Mouse (Mus musculus) large intestine, adult 2 months (tissue): ENCODE results near the gene Rps6ka4. TPM values are rescaled to one million over a fixed set of nuclear protein-coding genes. Genes with fewer than 3 reads are reported as not detected.

Source experiments
- DNase-seq: peaks from one replicate; pipeline ENCODE4 v3.0.0-alpha.2; 2012; ENCODE audit warnings: low read depth, low spot score
- WGBS: fragments of 180-500 bp; shearing (Covaris S2); methylation state at CpG from one replicate; pipeline ENCODE4 v1.1.7; 2018; 5-methylcytosine and 5-hydroxymethylcytosine counted together
- polyA plus RNA-seq: library from polyadenylated mRNA; depleted of rRNA; stranded (reverse); fragments of >200 nt; gene quantifications from 2 replicates; pipeline ENCODE4 v1.2.3, GENCODE M21; 2012; rRNA removed

The Rps6ka4 gene
- 25.1 and 30.9 TPM in 2 replicates for polyA plus RNA-seq

DNA sequence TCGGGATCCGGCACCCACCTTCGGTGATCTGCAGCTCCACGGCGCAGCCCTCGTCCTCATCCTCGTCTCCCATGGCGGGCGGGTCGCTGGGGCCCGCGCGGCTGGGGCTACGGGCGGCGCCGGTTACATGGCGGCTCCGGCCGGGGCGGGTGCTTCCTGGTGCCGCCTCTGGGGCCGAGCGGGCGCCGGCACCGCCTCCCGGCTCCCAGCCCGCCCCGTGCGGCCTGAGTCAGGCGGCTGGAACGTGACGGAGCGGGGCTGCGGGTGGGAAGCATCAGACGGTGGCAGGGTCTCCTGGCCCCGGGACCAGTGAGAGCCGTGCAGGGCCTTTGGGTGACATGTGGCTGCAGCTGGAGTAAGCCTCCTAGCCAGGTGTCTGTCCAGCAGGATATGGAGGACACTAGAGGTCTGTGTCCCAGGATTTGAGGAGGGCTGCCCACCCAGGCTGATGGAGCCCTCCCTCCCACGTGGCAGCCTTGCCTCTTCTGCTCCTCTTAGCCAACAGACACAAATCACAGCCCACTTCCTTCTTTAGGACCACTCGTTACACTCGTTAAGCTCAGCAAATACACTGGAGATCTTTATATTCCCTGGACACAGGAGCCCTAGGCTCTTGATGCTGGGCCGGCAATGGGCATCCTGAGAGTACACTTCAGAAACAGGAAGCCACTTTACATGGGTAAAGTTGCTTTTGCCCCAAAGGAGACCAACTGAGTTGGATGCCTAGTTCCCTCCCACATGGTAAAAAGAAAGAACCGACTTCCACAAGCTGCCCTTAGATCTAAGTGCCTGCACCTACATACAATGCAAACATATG lies at the start of gene Rps6ka4:
TSS of gene Rps6ka4 (minus strand) at position 162 of the 817 bp plus-strand sequence.
- no peak for DNase-seq
- 1% methylated on average over 44 of the region's 44 CpGs for WGBS

DNA sequence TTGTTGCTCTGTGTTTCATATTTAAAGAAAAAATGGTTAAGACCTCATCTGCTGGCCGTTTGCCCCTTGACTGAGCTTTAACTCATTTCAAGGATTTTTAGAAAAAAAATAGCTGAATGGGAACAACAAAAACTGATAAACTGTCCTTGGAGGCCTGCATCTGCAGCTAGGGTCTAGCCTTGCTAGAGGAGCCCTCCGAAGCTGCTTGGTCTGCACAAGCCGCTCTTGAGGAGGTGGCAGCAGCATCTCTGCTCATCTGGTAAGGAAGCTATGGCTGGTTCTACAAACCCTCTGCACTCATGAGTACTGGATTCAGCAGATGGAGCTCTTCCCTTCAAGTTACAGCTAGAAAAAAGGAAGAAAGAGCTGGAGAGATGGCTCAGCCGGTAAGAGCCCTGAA lies 37.5 kb upstream of the Rps6ka4 start:
- 79% methylated on average over 4 of the region's 4 CpGs for WGBS
- no peak for DNase-seq

DNA sequence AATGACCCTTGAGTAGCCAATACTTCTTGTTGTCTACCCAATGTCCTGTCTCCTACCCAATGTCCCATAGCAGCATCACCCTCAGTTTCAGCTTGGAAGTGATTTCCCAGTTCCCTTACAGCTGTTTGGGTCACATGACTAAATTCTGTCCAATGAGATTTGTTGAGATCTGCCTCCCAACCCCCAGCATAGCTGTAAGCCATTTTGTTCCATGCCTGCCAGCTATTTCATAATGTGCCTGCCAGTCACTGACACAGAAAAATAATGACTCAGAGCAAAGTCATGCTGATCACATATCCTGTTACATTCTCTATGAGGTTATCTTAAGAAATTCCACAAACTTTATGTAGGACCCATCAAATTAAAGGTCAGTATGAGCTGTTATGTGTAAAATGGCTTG lies 36.4 kb upstream of the Rps6ka4 start:
- DNase-seq = no peak

DNA sequence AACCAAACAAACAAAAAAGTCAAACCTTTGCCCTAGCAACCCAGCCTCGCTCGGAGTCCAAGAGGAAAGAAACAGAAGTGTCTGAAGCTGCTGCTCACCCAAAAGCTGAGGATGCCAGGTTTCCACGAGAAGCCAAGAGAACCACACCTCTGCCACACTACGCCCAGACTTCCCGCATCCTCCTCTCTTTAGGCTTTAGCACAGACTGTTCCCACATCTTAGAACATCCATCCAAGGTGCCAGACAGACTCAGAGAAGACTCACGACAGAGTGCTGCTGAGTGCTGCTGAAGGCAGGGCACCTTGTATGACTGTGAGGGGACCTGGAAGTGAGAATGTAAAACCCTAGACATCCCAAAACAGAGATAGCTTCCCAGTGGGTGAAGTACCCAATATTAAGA lies 35.4 kb upstream of the Rps6ka4 start:
- DNase-seq = no peak
- 73% methylated on average over 6 of the region's 6 CpGs for WGBS

DNA sequence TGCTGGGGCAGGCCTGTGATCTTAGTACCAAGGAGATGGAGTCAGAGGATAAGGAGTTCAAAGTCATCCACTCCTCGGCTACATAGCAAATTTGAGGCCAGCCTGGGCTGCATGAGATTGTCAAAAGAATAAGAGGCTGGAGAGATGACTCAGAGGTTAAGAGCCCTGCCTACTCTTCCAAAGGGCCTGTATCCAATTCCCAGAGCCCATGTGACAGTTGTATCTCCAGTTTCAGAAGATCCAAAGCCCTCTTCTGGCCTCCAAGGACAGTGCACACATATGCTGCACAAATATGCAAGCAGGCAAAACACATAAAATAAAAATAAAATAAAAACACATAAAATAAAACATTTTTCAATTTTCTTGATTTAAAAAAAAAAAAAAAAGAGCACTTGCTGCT lies 33.8 kb upstream of the Rps6ka4 start:
- no peak for DNase-seq
- 85% methylated on average over 1 of the region's 1 CpGs for WGBS

DNA sequence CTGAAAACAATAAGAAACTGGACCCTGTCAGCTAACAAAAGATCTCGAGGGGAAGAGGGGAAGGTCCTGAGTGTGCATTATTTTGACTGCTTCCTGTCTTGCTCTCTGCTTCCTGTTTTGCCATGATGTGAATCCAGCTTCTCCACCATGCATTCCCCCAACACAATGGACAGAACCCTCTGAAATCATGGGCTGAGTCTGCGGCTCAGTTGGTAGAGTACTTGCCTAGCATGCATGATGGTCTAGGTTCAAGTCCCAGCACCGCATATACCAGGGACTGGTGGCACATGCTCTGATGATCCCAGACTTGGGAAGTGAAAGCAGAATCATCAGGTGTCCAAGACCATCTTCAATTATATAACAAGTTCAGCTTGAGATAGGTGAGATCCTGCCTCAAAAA lies 32.3 kb upstream of the Rps6ka4 start:
- no peak for DNase-seq
- WGBS = 78% methylated on average over 3 of the region's 3 CpGs

DNA sequence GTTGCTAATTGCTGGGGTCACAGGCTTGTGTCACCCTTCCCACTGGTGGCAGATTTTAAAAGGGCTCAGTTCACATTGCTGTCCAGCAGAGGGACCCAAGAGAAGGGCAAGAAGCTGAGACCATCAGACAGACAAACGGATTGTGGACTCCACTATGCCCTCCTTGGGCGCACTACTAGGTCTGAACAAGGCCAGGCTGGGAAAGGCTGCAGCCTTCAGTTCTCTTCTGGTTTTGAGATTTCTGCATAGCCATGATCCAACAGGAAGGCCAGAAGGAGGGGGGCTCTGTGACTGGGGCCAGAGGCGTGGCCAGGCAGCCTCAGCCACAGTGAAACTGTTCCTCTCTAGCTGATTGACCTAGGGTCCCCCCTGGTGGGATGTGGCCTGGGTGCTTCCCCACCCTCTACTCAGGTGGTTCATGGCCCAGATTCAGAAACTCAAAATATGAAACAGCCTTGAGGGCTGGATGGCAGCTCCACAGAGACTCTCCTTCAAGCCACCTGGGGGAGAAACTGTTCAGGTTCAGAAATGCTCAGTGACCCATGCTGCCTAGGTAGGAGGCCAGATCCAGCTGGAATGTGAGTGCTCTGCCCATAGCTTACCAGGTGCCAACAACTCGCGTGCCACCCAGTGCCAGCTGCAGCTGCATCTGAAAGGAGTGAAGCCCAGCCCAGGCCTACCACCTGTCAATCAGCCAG lies 31.3 kb upstream of the Rps6ka4 start:
- no peak for DNase-seq
- 51% methylated on average over 5 of the region's 5 CpGs for WGBS

DNA sequence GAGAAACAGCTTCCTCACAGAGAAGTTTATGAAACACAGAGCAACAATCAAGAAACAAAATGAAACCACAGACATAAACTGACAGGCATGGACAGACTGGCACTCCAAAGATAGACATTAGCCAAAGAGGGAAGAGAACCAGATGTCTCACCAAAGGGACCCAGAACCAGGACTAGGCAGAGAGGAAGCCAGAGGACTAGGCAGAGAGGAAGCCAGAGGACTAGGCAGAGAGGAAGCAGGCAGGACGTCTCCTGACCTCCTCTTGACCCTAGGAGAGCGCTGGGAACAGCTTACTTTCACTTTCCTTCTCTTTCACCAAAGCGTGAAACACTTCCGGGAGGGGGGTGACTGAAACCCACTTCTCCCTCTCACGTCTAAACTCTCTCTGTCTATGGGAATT lies 28.9 kb upstream of the Rps6ka4 start:
- DNase-seq = no peak
- WGBS = under 1% methylated on average over 5 of the region's 5 CpGs

DNA sequence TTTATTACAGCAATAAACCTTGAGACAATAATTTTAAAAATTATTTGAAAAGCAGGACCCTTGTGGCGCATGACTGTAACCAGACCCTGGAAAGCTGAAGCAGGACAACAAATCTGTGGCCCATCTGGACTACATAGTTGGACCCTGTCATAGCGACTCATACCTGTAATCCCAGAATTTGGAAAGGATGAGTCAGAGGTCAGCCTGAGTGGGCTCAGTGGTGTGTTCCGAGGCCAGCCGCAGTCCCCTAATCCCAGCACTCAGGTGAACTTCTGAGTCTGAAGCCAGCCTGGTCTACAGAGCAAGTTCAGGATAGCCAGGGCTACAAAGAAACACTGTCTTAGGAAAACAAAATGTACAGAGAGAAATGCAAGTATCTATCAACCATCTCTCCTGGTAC lies 21.0 kb upstream of the Rps6ka4 start:
- no peak for DNase-seq
- 82% methylated on average over 4 of the region's 4 CpGs for WGBS

DNA sequence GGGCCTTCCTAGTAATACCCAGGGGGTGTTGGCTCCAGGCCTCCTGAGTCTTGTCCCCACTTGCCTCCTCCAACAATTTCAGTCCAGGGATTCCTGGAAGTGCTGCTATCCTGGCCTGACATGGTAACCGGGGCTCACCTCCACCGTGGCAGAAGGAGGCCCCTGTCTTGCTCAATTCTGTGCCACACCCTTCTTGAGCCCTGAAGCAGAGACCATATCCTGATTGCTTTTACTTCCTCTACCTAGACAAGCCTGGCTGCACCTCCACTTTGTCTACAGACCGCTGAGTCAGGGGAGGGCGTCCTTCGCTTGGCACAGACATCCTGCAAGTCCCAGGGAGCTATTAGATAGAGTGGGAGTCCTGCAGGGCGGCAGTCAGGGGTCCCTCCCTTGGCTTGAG lies 20.3 kb upstream of the Rps6ka4 start:
- no peak for DNase-seq
- WGBS = 26% methylated on average over 6 of the region's 6 CpGs

DNA sequence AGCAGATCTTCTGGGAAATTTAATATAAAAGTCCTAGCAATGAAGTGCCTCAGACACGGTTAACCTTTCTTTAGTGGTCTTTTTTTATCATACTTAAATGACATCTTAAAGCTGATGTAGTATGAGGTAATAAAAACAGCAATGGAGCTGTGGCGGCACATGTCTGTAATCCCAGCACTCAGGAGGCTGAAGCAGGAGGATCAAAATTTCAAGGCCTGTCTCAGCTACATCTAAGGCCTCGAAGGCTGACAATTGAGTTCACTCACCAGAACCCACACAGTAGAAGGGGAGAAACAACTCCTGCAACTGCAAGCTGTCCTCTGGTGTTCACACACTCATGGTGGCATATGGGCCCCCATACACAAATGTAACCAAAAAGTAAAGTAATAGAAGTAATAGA lies 19.5 kb upstream of the Rps6ka4 start:
- WGBS = 88% methylated on average over 3 of the region's 3 CpGs

DNA sequence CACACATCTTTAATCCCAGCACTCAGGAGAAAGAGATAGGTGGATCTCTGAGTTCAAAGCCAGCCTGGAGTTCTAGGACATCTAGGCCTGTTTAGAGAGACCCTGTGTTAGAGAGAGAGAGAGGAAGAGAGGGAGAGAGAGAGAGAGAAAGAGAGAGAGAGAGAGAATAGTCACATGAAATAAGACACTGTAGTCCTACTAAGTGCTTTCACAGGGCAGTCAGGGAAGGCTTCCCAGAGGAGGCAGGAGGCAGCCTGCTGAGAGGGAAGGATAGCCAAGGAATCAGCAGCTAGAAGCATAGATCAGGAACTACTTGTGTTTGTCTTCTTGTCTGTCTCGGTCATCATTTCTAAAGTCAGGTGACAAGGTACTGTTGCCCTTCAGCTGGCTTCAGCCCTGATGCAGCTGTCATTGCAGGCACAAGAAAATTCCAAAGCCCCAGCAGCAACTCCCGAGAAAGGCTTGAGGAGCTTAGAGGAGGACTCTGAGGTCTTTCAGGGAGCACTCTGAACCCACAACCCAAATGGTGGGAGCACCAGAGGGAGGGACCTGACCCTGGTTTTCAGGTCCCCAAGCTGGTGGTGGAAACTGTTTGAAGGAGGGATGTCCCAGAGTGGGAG lies 18.7 kb upstream of the Rps6ka4 start:
- DNase-seq = no peak
- 78% methylated on average over 2 of the region's 2 CpGs for WGBS

More for the DNA sequence above, 19.5 kb upstream of the Rps6ka4 start:
- DNase-seq = no peak

DNA sequence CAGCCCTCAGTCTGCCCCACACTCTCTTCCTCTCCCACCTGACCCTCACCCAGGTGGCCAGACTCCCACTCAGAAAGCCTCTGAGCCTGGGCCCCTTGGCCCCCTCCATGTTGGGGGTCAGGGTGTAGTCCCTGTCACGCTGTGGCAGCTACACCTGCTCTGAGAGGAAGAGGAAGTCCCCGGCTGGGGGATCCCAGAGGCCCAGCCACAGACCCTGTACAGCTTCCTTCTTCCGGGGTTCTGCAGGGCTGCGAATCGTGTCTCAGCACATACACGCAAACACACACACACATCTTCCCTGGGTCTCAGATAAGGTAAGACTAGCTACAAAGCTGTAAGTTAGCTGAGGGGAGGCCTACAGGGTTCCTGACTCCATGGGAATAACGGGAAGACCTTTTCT lies 17.6 kb upstream of the Rps6ka4 start, which contains the start of gene Ccdc88b:
TSS of gene Ccdc88b (minus strand) at position 181 of the 400 bp plus-strand sequence.
- no peak for DNase-seq
- WGBS = 74% methylated on average over 7 of the region's 7 CpGs

DNA sequence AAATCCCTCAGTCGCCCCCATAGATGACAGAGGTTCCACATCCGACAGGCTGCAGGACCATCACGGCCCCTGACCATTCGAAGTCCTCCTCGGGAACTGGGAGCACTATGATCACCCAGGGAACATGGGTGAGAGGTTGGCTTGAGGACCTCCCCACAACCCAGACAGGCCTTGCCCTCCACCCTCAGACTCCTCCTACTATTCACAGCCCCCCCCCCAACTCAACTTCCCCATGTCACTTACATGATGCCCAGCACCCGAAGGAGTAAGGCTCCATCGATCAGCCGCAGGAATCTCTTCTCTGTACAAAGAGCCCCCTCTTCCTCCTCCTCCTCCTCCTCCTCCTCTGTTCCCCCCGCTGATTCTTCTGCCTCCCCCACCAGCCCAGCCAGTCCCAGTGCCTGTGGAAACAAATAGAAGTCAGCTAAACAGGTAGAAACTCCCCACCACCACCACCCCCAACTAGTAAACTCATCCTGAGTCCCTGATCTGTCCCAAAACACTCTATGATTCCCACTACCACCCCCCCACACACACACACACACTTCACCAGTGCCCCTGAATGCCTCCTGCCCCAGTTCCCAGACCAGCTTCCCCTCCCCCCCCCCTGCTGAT lies 17.1 kb upstream of the Rps6ka4 start:
- WGBS = 85% methylated on average over 9 of the region's 9 CpGs
- no peak for DNase-seq

DNA sequence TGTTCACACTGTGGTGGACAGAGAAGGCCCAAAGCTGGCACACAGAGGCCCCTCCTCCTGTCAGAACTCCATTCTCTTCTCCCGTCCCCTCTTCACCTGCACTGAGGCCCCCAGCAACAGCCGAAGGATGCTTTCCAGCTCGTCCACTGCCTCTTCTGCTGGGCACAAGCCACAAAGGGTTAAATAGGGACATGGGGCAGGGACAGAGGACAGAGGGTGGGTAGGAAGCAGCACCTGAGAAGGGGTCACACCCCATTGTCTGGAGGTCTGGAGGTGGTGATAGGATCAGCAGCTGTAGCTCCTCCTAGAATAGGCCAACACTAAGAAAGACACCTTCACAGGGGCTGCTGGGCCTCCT lies 16.5 kb upstream of the Rps6ka4 start:
- no peak for DNase-seq
- WGBS = 81% methylated on average over 3 of the region's 3 CpGs

DNA sequence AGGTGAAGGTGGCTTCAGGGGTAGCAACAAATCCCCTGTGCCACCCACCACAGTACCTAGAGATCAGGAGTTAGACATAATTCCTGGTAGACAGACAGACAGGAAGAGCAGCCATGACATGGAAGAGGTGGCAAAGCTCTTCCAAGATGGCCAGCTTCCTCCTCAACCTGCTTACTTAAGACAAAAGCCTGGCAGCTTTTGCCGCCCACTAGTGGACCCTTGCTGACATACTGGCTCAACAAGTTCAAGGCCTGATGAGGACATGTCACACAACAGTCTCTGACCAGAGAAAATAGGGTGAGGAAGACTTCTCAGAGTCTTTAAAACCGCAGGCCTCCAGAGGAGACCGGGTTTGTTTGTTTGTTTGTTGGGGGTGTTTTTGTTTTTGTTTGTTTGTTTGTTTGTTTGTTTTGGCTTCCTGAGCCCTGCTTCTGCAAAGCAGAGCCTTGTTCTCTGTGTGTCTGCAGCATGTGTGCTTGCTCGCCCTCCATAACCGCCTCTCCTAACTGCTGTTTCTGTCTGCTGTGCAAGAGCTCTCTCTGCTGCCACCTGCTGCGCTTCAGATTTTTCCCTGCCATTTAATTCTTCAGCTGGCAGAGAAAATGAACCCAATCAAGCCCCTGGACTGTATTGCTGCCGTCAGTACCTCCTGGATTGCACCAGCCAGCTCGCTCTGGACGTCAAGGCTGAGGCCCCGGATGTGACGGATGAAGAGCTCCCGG lies 16.0 kb upstream of the Rps6ka4 start:
- no peak for DNase-seq
- 61% methylated on average over 12 of the region's 12 CpGs for WGBS

DNA sequence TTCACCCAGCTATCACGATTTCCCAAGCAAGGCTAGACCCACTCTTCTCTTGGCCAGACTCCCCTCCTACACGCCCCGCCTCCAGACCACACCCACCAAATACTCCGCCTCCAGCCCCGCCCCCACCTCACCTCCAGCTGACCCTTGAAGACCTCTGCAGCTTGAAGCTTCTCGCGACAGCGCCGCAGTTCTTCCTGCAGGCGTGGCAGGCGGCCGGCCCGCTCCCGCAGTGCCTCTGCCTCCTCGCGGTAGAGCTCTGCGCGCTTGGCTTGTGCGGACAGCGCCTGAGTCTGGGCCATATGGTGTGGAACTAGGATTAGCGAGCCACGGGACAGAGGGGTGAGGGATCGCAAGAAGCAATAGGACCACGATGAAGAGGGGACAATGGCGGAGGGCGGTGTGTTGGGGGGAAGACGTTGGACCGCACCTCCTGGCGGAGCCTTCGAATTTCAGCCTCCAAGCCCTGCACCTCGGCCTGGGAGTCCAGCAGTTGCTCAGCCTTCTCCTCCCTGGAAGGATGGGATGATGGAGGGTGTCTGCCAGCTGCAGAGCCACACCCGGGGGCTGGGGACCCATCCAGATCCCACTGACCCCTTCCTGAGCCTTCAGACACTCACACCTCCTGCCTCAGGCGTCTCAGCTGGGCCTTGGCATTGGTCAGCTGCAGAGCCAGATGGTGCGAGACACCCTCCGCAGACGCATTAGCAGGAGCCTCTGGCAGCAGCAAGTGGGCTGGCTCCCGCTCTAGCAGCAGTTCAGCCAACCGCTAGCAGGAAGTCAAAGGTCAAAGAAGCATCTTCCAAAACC lies 15.0 kb upstream of the Rps6ka4 start:
- 23% methylated on average over 38 of the region's 38 CpGs for WGBS
- DNase-seq = no peak

DNA sequence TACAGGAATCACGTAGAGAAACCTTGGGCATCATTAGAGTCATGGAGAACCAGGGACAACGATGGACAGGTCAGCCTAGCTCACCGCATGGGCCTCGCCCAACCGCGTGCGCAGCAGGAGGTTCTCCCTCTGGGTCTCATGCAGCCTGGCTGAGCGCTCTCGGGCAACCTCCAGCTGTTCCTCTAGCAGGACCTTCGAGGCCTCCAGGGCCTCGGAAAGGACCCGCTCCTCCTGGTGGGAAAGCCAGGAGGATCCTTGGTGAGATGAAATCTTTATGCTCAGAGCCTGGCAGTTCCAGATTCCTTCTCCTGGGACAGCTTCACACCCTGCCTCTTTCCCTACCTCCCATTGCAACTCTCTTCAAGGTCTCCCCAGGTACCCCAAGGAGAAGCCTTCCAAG lies 14.2 kb upstream of the Rps6ka4 start:
- WGBS = 95% methylated on average over 12 of the region's 12 CpGs
- DNase-seq = no peak

DNA sequence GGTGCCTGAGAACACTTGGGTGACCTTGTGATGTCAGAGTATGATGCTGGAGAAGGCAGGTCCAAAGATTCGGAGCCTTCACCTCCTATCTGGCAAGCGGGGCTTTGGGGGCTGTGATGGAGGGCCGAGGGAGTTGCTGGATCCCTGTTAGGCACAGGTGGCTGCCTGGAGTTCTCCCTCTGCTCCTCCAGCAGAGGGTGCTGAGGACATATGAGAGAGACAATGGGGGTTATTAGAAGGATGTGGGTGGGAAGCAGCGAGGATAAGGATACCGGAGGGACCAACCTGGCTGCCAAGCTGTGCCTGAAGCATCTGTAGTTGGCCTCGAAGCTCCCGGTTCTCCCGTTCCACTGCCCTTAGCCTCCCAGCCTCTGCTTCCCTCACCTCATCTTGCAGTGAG lies 13.5 kb upstream of the Rps6ka4 start:
- WGBS = 86% methylated on average over 8 of the region's 8 CpGs

More for the DNA sequence above, 13.5 kb upstream of the Rps6ka4 start:
- DNase-seq = no peak
